Mouse (Mus musculus) lung, postnatal 0 days (tissue): ENCODE measurements around the gene Dkkl1.

Experiments used
- CTCF ChIP-seq: IDR thresholded peaks from 2 replicates; pipeline ENCODE4 v1.5.1; 2016; ENCODE audit warnings: antibody characterized with exemption, mild to moderate bottlenecking
- EP300 ChIP-seq: IDR thresholded peaks from 2 replicates; pipeline ENCODE4 v1.6.1; 2016; ENCODE audit warnings: antibody characterized with exemption, mild to moderate bottlenecking, control low read depth

DNA sequence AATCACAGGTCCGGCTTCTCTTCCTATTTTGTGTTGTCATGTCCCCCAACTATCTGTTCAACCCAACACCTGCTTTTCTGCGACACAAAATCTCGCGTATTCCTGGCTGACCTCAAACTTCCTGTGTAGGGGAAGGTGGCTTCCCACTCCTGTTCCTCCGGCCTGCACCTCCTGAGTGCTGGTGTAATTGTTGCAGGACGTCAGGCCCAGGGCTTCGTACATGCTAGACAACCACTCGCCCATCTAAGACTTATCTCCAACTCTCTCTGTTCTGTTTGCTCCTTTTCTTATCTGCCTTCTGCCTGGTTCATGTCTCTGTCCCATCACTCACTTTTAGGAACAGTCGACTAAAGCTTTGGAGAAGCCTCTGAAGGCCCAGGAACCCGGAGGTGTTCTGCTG is 877 bp downstream of the Dkkl1 start:
- no peak for TF ChIP-seq CTCF
- no peak for TF ChIP-seq EP300
